Mouse (Mus musculus): ENCODE measurements around the gene Abat. TPM values are rescaled to one million over a fixed set of nuclear protein-coding genes. Genes with fewer than 3 reads are reported as not detected.
A peak's percentile ranks its signal among the peaks of the same experiment; 100 is the strongest.

Gene Abat
- polyA plus RNA-seq (2012; rRNA removed) (23.2 and 25.9 TPM in 2 replicates), polyA plus RNA-seq (2014; fragmentation: Nextera tagmentation; extraction: Ambion mirVana) (19.1 and 23.6 TPM in 2 replicates)

DNA sequence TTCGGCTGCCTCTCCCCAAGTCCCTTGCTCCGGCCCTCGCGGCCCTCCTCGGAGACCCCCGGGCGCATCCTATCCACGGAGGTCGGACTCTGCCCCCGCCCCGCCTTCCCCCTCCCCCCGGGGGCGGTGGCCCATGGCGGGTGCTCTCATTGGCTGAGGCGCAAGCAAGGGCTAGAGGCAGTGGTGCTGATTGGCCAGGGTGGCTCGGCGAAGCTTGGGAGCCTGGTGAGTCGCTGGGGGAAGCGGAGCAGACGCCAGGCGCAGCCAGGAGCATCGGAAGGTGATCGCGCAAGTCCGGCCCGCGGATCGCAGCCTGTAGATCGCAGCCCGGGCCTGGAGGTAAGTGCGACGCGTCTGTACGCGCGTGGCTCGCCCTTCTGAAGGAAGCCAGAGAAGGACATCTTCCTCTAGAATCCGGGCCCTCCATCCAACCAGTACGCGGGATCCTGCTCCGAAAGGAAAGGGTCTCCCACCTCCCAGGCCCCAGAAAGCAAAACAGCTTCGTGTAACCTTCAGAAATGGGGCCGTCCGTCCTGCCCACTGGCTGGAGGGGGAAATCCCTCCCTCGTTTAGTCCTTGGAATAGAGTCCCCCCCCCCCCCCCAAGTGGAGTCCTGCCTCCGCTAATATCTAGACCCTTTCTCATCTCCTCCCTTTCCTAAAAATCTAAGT is at the start of gene Abat:
Gene Abat, plus strand, starts transcription at position 194 of the 671 bp plus-strand sequence.
- TF ChIP-seq POLR2A (IDR thresholded peaks at IDR 0.05; ENCODE audit: borderline replicate concordance, extremely low read depth, insufficient read depth, insufficient read length), result 0 out of 2 replicates have a peak, but pooled peaks have one; percentile 68

DNA sequence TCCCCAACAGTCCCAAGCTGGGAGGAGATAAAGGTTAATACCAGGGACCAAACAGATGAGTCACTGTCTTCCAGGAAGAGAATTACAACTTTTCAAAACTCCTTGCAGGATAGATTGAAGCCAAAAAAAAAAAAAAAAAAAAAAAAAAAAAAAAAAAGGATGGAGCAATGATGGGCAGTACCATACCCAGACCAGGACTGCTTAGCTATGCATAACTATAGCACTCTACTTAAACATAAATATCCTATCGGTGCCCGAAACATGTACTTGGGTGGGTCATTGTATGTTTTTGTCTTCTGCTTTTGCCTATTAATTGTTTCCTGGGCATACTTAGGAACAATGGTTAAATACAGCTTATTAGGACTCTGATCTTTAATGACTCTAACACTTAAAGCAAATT is 43.1 kb upstream of the Abat start:
- H3K4me1 ChIP-seq (ENCODE audit: control insufficient read depth, insufficient read depth, low read length), result peaks cover 7% of the 10 kb centered on the region
- no peaks in the 10 kb centered on the region for H3K27me3 ChIP-seq (ENCODE audit: control insufficient read depth, insufficient read depth, low read length)
- ATAC-seq (ENCODE audit: low FRiP score, low read depth) (peak; percentile 39; the same call in 1 of the 2 replicates), DNase-seq (ENCODE audit: low spot score) (no peak)
- H3K36me3 ChIP-seq (ENCODE audit: control insufficient read depth, insufficient read depth, low read length), result no peaks in the 10 kb centered on the region
- 83% methylated on average over 2 of the region's 2 CpGs for WGBS
- no peak for TF ChIP-seq POLR2A (IDR thresholded peaks at IDR 0.05; ENCODE audit: borderline replicate concordance, extremely low read depth, insufficient read depth, insufficient read length)
- H3K4me3 ChIP-seq (replicated peaks; ENCODE audit: low read length), result peak overlapping the region; percentile 74
- H3K9ac ChIP-seq (ENCODE audit: low read depth, low read length, severe bottlenecking), result no peak overlapping the region
- no peaks in the 10 kb centered on the region for H3K9me3 ChIP-seq (ENCODE audit: control insufficient read depth, low read length)
- H3K27ac ChIP-seq (replicated peaks; ENCODE audit: low read depth, low read length), result no peak overlapping the region
- peak overlapping the region; percentile 59 for H3K4me2 ChIP-seq (replicated peaks; ENCODE audit: low read depth, low read length, severe bottlenecking)

More for the DNA sequence above, at the start of gene Abat:
- peak; percentile 99 for ATAC-seq (ENCODE audit: low FRiP score, low read depth)
- no peaks in the 10 kb centered on the region for H3K9me3 ChIP-seq (ENCODE audit: control insufficient read depth, low read length)
- peak within 1 kb of the TSS; percentile 65 for H3K9ac ChIP-seq (ENCODE audit: low read depth, low read length, severe bottlenecking)
- peak within 1 kb of the TSS; percentile 66 for H3K4me3 ChIP-seq (replicated peaks; ENCODE audit: low read length)
- H3K4me1 ChIP-seq (ENCODE audit: control insufficient read depth, insufficient read depth, low read length), result peaks cover 10% of the 10 kb centered on the region
- peak; percentile 90 for DNase-seq (ENCODE audit: low spot score)
- H3K27ac ChIP-seq (replicated peaks; ENCODE audit: low read depth, low read length), result 0 out of 2 replicates have a peak within 1 kb of the TSS, but pooled peaks have one; percentile 43
- H3K27me3 ChIP-seq (ENCODE audit: control insufficient read depth, insufficient read depth, low read length), result no peaks in the 10 kb centered on the region
- no peaks in the 10 kb centered on the region for H3K36me3 ChIP-seq (ENCODE audit: control insufficient read depth, insufficient read depth, low read length)
- 1% methylated on average over 36 of the region's 46 CpGs for WGBS
- peak within 1 kb of the TSS; percentile 75 for H3K4me2 ChIP-seq (replicated peaks; ENCODE audit: low read depth, low read length, severe bottlenecking)

DNA sequence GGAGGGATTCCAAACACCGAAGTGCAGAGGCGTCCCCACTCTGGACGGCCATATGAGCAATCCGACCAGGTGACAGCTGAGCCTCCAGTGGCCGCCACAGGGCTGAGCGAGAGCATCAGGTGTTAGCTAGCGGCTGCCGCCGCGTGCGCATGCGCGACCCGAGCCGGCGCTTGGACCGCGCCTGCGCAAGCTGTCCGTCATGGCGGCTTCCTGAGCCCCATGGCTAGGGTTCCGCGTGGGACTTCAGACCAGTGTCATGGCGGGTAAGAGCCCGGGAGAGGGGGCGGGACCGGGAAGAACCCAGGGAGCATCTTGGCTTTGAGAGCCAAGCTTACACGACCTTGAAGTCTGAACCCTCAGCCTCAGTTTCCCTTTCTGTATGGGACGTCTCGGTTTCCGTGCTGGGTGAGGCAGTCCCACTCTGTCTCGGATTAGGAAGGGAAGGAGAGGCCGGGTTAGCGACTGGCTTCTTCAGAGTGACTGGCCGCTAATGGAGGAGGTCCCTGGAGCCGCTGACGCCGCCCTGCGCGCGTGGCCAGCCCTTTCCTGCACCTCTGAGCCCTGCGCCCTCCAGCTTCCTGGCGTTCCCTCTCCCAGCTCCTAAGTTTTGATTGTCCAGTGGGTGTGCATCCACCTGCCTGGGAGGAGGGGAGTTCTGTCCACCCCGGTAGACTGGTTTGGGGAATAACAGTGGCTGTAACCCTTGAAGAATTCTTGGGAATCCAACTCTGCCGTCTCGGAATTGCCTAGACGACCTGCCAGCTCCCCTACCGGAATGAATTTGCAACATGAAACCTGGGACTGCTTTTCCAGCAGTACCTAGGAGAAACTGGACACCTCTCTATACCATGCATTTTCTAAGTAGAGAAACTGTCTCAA is 42.4 kb upstream of the Abat start, which contains the start of gene Mettl22:
Gene Mettl22, plus strand, starts transcription at position 186 of the 879 bp plus-strand sequence.
- TF ChIP-seq POLR2A (IDR thresholded peaks at IDR 0.05; ENCODE audit: borderline replicate concordance, extremely low read depth, insufficient read depth, insufficient read length), result peak; percentile 81; the same call in 1 of the 2 replicates
- Histone ChIP-seq H3K9ac (ENCODE audit: low read depth, low read length, severe bottlenecking) (peak within 1 kb of the TSS; percentile 71), H3K4me2 (replicated peaks; ENCODE audit: low read depth, low read length, severe bottlenecking) (peak within 1 kb of the TSS; percentile 59), H3K9me3 (ENCODE audit: control insufficient read depth, low read length) (no peaks in the 10 kb centered on the region), H3K4me3 (replicated peaks; ENCODE audit: low read length) (peak within 1 kb of the TSS; percentile 74), H3K27ac (replicated peaks; ENCODE audit: low read depth, low read length) (peak within 1 kb of the TSS; percentile 88), H3K27me3 (ENCODE audit: control insufficient read depth, insufficient read depth, low read length) (no peaks in the 10 kb centered on the region), H3K36me3 (ENCODE audit: control insufficient read depth, insufficient read depth, low read length) (0 out of 2 replicates have a peak, but pooled peaks cover 3% of the 10 kb centered on the region), H3K4me1 (ENCODE audit: control insufficient read depth, insufficient read depth, low read length) (peaks cover 7% of the 10 kb centered on the region)
- peak; percentile 94 for DNase-seq (ENCODE audit: low spot score)
- peak; percentile 96 for ATAC-seq (ENCODE audit: low FRiP score, low read depth)
- under 1% methylated on average over 46 of the region's 48 CpGs for WGBS

DNA sequence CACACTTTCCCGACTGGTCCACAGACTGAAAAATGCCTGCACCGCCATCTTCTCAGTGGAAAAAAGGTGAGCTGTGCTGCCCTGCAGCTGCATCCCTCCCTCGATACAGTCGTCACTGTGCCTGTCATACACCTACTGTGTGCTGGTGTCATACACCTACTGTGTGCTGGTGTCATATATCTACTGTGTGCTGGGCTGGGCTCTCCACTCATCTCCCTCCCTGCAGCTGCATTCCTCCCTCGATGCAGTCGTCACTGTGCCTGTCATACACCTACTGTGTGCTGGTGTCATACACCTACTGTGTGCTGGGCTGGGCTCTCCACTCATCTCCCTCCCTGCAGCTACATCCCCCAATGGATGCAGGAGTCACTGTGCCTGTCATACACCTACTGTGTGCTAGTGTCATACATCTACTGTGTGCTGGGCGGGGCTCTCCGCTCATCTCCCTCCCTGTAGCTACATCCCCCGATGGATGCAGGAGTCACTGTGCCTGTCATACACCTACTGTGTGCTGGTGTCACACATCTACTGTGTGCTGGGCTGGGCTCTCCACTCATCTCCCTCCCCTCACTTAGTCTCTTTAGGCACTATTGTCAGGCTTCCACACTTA is 25.7 kb upstream of the Abat start:
- TF ChIP-seq POLR2A (IDR thresholded peaks at IDR 0.05; ENCODE audit: borderline replicate concordance, extremely low read depth, insufficient read depth, insufficient read length), result no peak
- Histone ChIP-seq H3K9me3 (ENCODE audit: control insufficient read depth, low read length) (no peaks in the 10 kb centered on the region), H3K27me3 (ENCODE audit: control insufficient read depth, insufficient read depth, low read length) (no peaks in the 10 kb centered on the region), H3K27ac (replicated peaks; ENCODE audit: low read depth, low read length) (no peak overlapping the region), H3K4me3 (replicated peaks; ENCODE audit: low read length) (no peak overlapping the region), H3K9ac (ENCODE audit: low read depth, low read length, severe bottlenecking) (no peak overlapping the region), H3K4me1 (ENCODE audit: control insufficient read depth, insufficient read depth, low read length) (no peaks in the 10 kb centered on the region), H3K4me2 (replicated peaks; ENCODE audit: low read depth, low read length, severe bottlenecking) (no peak overlapping the region), H3K36me3 (ENCODE audit: control insufficient read depth, insufficient read depth, low read length) (peaks cover 34% of the 10 kb centered on the region)
- DNase-seq (ENCODE audit: low spot score) (no peak), ATAC-seq (ENCODE audit: low FRiP score, low read depth) (no peak)
- 93% methylated on average over 9 of the region's 9 CpGs for WGBS

DNA sequence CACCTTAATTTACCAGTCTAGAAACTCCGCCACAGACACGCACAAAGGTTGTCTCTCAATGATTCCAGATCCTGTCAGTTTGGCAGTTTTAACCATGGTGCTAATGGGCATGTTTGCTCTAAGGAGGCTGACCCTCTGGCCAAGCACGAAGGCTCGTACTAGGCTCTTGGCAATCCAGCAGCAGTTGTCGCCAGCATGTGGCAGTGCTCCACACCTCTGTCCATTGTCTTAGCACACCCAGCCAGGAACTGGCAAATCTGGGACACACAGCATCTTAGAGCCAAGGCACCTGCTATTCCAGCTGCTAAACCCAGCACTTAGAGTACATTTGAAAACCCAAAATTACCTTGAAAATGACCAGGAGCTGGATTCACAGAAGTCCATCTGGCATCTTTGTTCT is 23.9 kb upstream of the Abat start:
- 64% methylated on average over 5 of the region's 5 CpGs for WGBS
- H3K9me3 ChIP-seq (ENCODE audit: control insufficient read depth, low read length), result no peaks in the 10 kb centered on the region
- TF ChIP-seq POLR2A (IDR thresholded peaks at IDR 0.05; ENCODE audit: borderline replicate concordance, extremely low read depth, insufficient read depth, insufficient read length), result no peak
- no peak overlapping the region for H3K27ac ChIP-seq (replicated peaks; ENCODE audit: low read depth, low read length)
- no peak for ATAC-seq (ENCODE audit: low FRiP score, low read depth)
- no peaks in the 10 kb centered on the region for H3K4me1 ChIP-seq (ENCODE audit: control insufficient read depth, insufficient read depth, low read length)
- H3K4me2 ChIP-seq (replicated peaks; ENCODE audit: low read depth, low read length, severe bottlenecking), result no peak overlapping the region
- no peak overlapping the region for H3K9ac ChIP-seq (ENCODE audit: low read depth, low read length, severe bottlenecking)
- DNase-seq (ENCODE audit: low spot score), result no peak
- H3K36me3 ChIP-seq (ENCODE audit: control insufficient read depth, insufficient read depth, low read length), result peaks cover 26% of the 10 kb centered on the region
- no peak overlapping the region for H3K4me3 ChIP-seq (replicated peaks; ENCODE audit: low read length)
- H3K27me3 ChIP-seq (ENCODE audit: control insufficient read depth, insufficient read depth, low read length), result no peaks in the 10 kb centered on the region

Data from limb, embryonic 14.5 days (tissue).